Mouse (Mus musculus) cerebellum, adult 2 months (tissue): Measurements from ENCODE around the gene Smyd3.

Experiments used
- CTCF ChIP-seq: fragments of 200-500 bp; IDR thresholded peaks from 2 replicates; pipeline ENCODE4 v1.5.1; 2011; ENCODE audit warnings: low read depth, mild to moderate bottlenecking, control low read depth, low read length, moderate library complexity, borderline replicate concordance; ENCODE audit not compliant: insufficient read depth
- POLR2A ChIP-seq: fragments of 200-500 bp; IDR thresholded peaks from 2 replicates; pipeline ENCODE4 v1.6.1; 2011; ENCODE audit warnings: low read length, control low read depth, borderline replicate concordance; ENCODE audit not compliant: insufficient read depth

DNA sequence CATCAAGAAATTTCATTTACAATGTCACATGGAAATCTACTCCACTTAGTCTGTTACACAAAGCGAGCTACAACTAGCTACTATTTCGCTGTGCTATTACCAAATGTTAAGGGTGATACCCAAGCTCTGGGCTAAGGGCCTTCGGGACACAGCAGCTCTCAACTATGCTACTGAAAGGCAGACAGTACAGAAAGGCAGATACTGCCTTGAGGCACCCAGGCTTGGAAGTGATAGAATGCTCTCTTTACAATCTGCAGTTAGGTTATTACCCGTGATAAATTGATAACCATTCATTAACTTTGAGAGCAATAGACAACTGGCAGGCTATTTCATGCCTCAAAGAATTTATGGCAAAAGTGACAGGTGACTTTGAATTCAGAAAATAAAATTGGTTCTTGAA, 37.0 kb downstream of the Smyd3 start:
- TF ChIP-seq CTCF (no peak), POLR2A (no peak)
